Mouse (Mus musculus) left cerebral cortex, adult 9 months (tissue): Measurements from ENCODE around the gene Immp2l.

Source experiments
- DNase-seq, 2 experiments: peaks; one replicate each; pipeline ENCODE4 v3.0.0; 2022; ENCODE audit warnings: low spot score in 2 of 2

Immp2l gene

DNA sequence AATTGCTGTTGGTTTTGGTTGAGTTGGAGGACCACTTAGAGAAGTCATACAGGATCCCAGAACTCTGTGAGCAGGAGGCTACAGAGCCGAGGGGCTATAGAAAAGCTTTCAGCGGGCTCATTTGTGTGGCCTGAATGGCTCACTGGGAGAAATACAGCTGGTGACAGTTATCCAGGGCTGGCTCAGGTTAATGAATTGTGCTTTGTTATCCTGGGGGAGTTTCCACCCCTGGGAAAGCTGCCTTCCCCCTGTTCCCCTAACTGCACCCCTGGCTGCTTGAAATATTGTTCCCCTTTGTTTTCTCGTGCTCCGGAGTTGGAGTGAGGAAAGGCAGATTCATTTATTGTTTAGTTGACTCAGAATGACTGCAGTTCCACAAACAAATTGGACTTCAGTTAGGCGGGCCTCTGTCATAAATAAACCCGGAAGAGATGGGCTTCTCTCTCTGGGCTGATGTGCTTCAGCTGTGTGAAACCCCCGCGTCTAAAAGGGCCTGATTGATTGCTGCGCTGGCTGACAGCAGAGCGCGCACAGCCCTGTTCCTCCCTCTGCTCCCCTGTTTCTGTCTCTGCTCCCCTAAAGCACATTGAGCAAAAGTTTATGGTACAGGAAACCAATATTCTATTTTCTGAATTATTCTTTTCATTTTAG is 291.0 kb downstream of the Immp2l start:
- DNase-seq: no peak

DNA sequence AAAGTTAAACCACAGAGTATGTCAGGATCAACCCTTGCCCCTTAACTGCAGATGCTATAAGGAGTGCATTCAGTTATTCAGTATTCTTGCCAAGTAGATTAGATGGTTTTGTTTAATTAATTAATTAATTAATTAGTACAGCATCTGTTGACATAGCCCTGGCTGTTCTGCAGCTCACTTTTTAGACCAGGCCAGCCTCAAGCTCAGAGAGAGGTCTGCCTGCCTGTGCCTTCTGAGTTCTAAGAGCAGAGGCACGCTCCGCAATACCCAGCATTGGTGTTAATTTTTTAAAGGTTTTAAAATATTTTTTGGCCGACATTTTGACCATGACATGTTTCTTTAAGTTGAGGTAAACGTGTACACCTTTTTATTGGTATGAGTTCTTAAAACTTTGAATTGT is 292.0 kb downstream of the Immp2l start:
- DNase-seq: no peak

DNA sequence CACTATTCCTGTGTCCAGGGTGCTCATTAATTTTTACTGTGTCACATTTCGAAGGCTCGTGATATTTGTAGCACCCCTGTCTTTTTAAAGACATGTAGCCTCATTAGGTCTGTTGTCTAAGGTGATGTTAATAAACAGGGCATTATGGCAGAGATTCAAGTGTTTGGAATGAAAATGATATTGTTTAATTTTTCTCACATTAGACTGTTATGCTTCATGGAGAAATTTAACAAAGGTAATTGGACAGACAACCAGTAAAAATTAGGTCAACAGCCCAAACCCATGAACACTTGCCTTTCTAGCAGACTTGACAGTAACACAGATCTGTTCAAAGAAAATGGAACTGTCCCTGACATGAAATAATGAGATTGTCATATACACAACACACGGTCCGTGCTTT is 292.5 kb downstream of the Immp2l start:
- DNase-seq: no peak

DNA sequence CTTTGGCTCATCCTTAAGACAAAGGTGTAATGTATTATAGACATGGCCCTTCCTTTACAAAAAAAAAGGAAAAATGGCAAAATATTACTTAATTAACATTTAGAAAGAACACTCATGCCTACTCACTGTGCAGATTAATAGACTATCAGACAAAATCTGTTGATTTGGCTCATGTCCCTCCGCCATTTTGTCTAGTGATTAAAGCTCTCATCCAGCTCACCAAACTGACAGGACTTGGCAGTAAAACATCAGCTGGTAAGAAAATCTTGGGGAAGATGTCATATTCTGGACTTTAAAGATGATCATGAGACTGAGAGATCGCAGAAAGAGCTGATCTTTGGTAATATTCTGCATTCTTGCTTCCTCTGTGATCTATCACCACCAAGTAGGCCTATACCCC is 293.5 kb downstream of the Immp2l start:
- DNase-seq: no peak

DNA sequence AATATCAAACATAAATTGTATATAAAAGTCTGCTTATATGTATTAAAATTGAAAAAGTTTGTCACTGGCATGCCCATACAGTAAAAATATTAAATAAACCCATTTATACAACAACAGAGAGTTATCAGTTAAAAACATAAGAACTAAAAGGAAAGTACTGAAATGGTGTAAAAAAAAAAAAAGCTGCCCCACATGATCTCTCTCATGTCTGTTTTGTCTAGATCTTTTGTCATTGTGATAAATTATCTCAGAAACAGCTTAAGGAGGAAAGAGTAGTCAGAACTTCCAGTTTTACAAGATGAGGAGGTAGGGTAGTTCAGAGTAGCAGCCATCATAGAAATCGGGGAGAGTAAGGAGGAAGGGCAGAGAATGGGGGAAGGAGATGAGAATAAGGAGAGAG is 298.1 kb downstream of the Immp2l start:
- no peak for DNase-seq

DNA sequence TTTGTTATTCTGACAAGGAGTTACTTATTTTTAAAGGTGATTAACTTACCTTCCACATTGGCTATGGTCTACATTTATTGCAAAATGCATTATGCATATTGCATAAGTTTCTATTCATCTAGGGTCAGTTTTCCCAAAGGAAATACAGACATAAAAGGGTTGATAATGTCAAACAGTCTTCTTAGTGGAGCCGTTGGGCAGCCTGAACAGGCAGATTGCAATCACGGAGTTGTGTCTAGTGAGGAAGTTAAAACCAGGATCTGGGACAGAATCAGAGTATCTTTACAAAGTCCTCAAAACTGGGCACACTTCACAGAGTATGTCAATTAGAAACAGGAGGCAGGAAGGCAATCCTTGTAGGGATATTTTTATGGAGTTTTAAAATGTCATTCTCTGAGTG is 300.5 kb downstream of the Immp2l start:
- no peak for DNase-seq

DNA sequence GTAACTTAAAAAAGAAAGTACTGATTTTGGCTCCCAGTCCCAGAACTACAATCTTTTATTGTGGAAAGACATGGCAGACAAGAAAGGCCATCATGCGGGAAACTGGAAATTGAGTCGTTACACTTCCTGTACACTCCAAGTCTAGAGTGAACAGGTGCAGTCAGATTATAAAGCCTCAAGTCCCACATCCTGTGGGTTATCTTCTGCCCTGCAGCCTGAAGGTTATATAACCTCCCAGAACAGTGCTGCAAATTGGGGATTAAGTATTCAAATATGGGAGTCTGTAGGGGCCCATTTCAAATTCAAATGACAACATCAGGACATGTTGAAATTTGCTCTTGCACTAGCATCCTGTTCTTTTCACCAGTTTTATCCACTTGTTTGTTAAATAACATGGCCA is 301.9 kb downstream of the Immp2l start:
- DNase-seq: no peak

DNA sequence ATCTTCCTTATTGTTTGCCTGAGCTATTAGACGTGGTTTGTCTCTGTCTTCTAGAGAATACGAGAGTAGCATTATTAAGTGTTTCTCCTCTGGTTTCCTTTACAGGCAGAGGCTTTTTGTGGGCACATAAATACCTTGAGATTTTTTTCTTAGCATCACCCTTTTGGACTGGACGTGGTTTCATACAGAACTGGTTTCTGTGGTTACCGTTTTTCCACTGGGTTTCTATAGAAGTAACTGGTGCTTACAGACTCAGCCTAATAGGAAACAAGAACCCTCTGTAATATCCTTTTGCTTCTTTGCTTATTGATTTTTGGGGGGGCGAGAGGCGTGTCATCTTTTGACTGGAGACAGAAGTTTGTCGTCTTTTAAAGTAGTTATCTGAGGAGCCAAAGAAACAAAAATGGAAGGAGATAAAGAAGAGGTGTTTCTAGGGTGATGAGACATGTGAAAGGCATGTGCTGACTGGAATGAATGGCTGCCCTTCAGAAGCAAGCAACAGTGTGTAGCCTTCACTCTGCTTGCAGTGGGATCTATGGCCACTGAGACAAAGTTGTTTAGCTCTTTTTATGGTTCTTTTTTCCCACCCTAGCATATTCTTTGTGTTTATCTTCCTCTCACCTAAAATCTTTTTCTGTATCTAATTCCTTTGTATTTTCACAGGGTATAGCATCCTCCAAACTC is 307.2 kb downstream of the Immp2l start:
- no peak for DNase-seq

DNA sequence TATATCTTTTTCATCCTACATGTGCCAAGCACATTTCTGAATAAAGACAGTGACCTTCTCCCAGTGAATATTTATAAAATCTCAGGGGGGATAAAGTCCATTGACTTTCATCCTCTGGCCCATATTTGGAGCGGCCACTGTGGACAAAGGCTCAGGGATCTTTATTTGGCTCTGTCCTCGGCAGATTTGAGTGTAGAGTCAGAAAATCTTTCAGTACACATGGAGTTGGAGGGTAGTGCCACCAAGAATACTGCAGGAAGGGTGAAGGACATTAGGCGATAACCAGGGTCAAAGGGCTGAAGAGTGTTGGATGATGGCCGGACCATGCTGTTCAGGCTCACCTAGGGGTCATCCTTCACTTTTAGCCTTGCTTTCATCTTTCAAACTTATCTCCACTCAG is 321.7 kb downstream of the Immp2l start:
- no peak for DNase-seq

DNA sequence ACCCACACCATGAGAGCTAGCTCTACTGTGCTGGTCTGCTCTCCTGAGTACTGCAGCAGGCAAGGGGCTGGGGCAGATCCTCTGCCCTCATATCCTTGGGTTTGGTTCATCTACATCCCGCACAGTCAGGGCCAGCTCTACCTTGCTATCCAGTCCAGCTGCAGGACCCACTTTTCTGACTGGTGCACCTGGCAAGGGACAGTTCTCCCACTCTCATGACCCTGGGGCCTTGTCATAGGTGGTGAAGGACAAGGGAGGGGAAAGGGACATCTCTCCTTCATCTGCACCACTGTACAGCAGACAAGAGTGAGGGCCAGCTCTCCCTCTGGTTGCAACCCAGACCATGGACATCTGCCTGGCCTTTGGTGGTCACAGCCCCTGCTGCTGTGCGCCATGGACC is 323.6 kb downstream of the Immp2l start:
- DNase-seq: no peak

DNA sequence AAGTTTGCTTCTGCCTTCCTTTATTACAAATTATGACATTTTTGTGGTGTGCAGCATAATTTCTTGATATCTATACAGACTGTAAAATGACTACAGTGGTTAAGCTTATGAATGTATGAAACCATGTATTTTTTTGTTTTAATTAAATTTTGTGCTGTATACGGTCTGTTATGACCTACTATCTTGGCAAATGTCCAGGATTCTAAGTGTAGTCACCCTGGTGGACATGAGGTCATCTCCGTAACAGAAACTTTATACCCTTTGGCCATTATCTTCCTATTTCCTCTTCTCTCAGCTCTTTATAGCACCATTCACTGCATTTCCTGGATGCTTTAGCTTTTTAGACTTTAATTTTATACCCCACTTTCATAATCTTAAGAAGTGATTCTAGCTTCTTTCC is 325.5 kb downstream of the Immp2l start:
- DNase-seq: no peak

DNA sequence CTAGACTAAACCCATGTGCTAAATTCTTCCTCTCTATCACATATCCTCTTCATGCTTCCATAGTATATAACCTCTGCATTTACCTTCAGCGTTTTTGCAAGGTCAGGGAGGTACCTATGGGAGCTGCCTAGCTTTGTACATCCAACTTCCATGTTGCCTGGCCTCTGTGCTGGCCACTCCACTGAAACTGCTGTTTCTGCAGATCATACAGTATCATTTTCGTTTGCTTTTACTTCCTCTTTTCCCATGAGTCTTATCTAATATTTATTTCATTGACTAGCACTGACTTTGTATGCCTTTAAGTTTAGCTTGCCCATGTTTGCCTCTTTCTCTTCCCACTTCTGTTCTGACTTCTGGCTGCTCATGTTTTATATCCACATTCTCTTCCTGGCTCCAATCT is 325.9 kb downstream of the Immp2l start:
- no peak for DNase-seq

DNA sequence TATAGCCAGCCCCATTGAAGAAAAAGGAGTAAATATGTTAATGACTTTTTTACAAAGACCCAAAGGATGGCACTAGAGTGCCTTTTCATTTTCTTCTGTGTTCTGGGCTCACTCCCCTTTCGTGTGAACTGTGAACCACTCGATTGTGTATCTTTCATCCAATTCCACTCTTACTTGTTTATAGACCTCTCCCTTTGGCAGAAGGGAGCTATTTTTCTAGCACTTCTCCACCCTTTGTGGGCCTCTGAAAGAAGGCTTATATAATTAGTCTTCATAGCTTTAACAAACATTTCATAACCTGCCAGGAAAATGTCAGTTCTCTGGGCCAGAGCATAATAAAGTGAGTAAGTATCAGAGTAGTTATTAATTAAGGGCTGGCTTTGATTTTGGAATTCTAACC is 327.4 kb downstream of the Immp2l start:
- no peak for DNase-seq

DNA sequence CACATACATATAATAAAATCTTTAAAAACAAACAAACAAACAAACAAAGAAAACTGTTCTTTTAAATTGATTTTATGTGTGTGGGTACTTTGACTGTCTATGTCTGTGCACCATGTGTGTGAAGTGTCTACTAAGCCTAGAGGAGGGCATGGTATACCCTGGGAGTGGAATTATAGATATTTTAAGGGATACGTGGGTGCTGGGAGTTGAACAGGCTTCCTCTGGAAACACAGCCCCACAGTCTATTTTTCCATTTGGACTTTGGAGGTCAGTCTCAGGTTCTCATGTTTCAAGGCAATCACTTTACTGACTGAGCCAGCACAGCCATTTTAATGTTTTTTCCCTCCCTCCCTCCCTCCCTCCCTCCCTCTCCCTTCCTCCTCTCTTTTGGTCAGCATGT is 331.0 kb downstream of the Immp2l start:
- no peak for DNase-seq

DNA sequence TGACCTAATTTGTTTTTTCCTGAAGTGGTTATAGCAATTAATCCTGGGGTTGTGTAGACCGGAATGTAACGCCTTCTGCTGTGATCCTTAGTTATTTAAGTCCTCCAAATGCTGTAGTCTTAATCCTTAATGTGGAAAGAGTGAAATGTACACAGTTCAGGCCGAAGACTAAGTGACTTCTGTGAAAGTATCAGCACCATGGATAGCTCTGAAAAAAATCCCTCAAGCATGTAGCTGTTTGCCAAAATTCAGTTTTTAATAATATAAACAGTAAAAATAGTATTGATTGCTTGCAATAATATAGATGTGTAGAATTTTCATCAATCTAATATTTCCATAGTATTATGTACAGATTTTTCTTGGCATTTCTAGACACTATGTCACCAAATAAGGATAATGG is 332.1 kb downstream of the Immp2l start:
- DNase-seq: no peak

DNA sequence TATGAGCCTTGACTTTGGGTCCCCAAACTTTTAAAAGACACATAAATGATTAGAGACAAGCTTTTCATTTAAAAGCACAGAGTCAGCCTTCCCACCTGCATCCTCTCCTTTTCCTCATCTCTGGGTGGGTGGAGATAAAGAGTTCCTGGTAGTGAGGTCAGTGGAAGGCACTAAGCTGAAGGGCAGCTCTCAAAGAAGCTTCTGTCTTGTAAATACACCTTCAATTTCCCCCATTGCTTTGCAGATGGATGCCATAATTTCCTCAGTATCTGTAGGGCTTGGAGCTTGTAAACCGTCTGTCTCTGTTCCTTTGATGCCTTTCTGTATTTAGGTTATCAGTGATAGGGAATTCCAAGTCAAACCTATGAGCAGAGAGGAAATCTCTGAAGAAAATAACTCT is 362.8 kb downstream of the Immp2l start:
- DNase-seq: no peak

DNA sequence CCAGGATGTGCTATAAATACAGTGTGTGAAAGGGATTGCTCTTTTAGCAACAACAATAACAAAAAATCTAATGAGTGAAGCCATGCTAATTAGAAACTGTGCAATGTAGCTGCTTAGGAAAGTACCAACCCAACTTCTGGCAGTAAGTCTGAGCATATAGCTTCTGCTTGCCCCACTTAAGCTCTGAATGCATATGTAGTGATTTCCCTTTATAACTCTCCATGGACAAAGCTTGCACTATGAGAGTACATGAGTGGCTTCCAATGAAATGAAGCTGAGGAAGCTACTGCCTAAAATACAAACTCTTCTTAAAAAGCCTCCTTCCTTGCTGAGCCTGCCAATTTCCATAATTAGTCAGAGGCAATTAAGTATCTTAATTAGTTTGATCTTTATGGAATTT is 370.3 kb downstream of the Immp2l start:
- DNase-seq: peak; percentile 9 to 28

DNA sequence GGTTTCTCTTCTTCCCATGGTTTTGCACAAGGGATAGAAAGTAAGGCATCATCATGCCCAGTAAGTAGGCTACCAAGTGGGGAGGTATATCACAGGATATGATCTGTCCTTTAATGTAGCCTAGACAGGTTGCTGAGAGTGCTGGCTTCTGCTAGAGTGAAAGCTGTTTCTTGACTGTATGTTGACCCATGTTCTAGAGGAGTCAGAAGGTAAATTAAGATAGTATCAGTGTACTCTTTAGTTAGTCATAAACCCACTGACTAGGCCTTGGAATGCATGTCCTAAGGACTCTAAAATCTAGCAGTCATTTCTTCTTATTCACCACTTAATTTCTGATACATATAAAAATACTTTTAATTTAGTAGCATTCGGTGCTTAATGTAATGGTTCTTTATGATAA is 377.2 kb downstream of the Immp2l start:
- no peak for DNase-seq

DNA sequence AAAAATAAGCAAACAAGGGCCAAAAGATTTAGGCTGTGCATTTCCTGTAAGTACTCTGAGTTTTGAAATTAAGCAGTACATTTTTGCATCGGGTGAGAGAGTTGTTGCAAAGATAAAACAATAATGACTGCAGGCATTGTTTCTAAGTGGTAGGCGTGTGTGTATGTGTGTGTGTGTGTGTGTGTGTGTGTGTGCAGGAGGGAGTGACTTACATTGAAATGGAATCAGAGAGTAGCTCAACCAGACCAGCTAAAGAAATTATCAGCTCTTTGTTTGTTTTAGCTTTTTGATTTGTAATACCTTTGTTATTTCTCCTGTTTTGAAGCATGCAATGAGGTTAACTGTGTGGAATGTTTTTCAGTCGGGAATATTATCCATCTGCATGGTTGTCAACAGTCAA is 378.0 kb downstream of the Immp2l start:
- DNase-seq: no peak

DNA sequence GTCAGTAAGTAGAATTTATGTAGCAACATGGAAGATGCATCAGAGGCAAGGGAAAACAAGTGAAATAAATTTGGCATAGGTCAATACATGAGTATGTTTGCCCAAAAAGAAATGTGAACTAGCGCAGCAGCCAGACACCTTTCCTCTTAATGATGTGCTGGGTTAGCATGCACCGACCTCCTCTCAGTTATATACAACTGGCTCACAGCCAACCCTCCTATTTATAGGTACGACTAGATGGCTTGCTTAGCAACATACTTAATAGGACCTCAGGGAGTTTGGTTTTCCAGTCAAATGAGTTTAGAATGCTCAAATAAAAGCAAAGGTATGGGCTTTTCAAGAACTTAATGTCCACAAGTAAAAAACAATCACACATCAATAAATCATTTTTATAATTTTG is 385.5 kb downstream of the Immp2l start:
- no peak for DNase-seq

DNA sequence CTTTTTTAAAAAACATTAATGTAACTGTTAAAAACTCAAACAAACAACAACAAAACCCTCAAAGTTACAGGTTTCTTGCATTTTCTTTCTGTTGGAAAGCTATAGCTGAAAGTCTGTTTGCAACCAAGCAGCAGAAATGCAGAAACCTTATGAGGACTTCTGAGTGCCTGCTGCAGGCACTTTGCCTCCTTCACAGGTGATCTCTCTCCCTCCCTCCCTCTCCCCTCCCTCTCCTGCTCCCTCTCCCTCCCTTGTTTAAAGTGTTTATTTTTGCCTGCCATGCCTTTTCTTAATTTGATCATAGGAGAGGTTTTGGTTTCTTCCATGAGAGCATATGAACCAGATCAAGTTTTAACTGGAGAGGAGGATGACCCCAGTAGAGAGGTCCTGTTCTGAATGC is 392.7 kb downstream of the Immp2l start:
- DNase-seq: no peak

DNA sequence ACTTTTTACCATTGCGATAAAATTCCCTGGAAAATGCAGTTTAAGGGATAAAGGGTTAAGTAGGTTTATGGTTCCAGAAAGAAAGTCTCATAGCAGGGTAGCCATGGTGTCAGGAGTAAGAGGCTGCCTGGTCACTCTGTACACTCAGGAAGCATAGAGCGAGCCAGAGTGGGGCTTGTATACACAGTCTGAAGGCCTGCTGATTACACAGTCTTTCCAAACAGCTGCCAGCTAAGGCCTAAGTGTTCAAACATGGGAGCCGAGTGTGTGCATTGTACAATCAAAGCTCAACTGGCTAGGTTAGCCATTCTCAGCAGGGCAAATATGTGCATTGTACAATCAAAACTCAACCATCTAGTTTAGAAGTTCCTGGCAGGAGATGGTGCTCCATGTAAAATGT is 393.2 kb downstream of the Immp2l start:
- DNase-seq: no peak

DNA sequence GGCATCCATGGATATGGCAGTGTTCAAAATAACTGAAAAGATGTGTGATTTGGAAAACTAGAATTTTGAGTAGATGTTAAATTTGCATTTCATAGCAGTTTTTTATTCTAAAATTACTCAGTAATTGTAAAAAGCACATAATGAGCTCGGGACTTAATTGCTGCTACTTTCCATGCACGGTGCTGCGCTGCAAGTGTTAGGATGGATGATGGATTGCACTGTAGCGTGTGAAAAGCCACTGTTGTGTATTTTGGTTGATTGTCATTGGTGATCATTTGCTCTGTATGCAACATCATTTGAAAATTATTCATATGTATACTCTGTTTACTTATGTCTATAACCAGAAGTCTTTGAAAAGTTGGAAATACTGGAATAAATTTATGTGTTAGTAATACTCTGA is 394.1 kb downstream of the Immp2l start:
- no peak for DNase-seq

DNA sequence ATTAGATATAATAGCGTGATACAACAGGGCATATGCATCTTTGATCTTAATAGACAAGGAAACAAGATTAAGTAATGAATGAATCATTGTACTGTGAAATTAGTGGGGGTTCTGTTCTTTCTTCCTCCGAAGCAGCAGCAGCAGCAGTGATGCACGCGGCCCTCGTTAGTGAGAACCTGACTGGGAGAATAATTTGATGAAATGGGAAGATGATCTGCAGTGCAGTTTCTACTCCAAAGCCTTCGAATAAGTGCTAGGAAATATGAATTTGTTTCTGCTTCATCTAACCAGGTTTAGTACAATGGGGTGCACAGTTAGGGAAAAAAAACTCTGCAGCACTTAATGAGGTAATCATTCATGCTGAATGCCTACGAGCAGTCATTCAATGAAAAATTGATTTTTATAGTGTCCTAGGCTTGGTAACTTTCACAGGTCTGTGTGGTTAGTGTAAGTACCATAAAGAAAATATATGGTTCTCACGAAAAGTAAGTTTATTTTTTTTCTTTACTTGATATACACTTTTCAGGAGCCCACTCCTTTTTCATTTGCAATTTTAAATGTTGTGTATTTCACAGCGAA is 401.3 kb downstream of the Immp2l start:
- no peak for DNase-seq
